Mouse (Mus musculus): Measurements from ENCODE around the gene S100a11.

S100a11 gene

DNA sequence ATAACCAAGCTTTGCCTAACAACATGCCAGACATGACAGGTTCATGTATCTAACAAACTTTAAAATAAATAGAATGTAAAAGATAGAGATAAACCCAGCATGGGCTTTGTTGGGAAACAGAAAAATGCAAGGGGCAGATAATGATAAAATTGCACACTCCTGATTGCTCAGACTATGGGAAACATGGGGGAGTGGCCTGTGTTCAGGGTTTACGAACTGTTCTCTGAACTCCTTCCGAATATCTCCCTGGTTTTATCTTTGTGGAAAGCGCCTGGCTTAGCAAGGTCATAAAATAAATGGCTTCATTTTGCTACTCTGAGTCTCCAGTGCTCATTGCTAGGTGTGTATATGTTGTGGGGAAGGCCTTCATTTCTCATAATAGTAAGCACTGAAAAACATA lies 46.6 kb downstream of the S100a11 start:
- no peak for DNase-seq

DNA sequence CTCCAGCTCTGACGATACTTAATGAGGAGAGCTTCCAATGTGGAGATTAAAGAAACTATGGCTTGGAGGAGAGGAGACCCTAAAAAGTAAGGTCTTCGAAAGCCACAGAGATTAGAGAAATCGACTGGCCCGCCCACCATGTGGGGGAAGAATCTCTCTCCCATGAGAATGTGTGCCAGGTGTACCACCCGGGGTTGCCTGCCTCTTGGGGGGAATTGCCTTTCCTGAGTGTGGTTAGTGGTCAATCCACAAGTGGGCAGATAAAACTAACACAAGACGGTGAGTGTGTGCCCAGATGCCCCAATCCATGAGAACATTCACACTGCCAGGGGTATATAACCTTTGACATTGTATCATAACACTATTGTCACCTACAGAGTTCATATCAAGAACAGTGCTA lies 47.4 kb downstream of the S100a11 start:
- no peak for DNase-seq

DNA sequence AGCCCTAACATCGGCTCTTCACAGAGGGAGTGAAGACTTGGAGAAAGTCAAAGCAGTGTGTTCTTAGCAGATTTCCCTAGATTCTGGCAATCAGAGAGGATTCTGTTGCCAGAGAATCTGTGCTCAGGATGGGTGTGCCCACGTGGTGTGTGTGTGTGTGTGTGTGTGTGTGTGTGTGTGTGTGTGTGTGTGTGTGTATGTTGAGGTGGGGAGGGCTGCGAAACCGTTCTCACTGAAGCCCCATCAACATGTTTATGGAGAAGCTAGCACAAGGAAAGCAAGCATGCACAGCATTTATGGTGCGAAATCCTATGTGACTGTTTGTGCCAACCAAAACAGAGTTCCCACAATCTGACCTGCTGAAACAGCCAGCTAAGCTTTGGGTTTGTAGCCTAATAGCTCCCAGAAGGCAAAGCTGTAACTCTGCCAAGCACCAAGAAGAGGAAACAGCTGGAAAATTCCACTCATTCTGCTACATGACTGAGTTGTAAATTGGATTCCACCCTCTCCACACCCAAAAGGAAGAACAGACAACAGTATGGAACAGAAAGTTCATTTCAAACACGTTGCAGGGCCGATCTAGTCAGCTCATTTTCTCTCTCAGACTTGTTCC lies 48.2 kb downstream of the S100a11 start:
- DNase-seq: no peak

DNA sequence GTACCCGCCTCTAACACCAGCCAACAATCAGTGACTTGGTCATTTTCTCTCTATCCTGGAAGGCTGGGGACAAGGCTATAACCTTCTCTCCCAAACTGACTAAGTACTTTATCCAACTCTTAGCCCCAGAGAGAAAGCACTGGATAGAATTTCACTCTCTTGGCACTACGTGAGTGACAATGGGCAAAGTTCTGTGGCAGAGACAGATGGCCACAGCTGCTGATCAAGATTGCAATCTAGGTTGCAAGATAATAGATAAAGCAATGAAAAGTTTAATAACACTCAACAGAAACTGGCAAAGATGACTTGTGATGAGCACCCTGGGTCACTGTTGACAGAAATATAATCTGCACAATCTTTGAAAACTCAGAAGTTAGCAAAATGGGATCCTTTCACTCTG lies 48.8 kb downstream of the S100a11 start:
- DNase-seq: no peak

DNA sequence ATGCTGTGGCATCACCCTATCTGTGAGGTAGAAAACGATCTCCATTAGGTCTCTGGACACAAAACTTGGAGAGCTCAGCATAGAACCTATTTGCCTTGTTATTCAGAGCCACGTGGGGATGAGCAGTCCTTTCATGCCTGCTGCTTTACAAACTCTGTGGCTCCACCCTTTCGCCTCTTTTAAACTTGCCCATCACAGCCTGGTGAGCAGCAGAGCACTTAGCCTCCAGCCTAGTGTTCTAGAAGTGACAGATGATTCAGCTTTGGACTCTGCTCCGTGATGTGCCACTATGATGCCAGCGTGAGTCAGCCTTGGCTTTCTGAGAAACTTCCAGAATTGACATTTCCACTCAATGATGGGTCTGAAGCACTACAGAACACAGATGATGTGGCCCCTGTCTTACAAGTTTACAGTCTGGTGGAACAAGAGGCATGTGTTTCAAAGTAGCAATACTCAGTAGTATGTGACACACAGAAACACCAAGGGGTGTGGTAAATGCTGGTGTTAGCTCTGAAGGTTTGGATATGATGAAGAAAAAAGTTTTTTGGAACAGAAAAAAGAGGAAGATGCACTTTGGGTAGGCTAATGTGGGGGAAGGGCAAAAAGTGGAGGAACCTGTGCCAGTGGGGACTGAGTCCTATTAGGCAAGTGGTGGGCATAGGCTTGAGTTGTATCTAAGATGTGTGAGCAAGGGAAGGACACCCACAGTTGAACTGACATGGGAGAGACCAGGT lies 51.9 kb downstream of the S100a11 start:
- DNase-seq: no peak
